Mouse (Mus musculus): Measurements from ENCODE around the gene Layn.

GRCm38 (mm10) chr9:51013644-51014043 is 63.2 kb downstream of the Layn start:
- no peak for TF ChIP-seq CTCF (IDR thresholded peaks at IDR 0.05; ENCODE audit: extremely low read depth, insufficient read depth, low read length)
- no peak for TF ChIP-seq POLR2A (IDR thresholded peaks at IDR 0.05; ENCODE audit: extremely low read depth, insufficient read depth, low read length)

Data from cortical plate, adult 2 months (tissue).